Mouse (Mus musculus) megakaryocyte, embryonic 14.5 days (primary cell): ENCODE measurements around the gene Krtap4-6.

Source experiments
- FLI1 ChIP-seq: IDR thresholded peaks from 2 replicates; pipeline ENCODE4 v1.6.1; 2012; ENCODE audit warnings: low read length, inconsistent platforms, mixed read lengths
- GATA1 ChIP-seq: IDR thresholded peaks from 3 replicates; pipeline ENCODE4 v1.6.1; 2012; ENCODE audit warnings: mixed read lengths, low read length, inconsistent platforms, borderline replicate concordance

DNA sequence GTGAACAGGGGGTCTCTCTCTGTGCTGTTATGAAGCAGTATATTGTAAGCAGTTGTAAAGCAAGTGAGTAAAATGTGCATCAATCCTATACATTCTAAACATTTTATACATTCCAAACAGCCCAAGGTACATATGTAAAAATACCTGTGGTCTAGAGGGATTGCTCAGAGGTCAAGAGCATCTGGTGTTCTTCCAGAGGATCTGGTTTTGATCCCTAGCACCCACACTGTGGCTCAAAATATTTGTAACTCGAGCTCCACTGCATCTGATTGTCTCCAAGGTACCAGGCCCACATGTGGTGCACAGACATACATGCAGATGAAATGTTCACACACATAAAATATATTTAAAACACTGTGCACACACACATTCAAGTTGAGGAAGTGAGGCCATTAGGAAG lies 24.8 kb downstream of the Krtap4-6 start:
- TF ChIP-seq GATA1, result no peak
- no peak for TF ChIP-seq FLI1
